Mouse (Mus musculus): Measurements from ENCODE around the gene Capg. TPM values are rescaled to one million over a fixed set of nuclear protein-coding genes. Genes with fewer than 3 reads are reported as not detected.
"Not testable (repeated sequence)": the region's sequence is repeated elsewhere in the genome, so short reads cannot be mapped to it uniquely, and the experiment has no call there.

Capg gene
- polyA plus RNA-seq, 1 experiment from 2014 or later: 8.0 TPM

- 16% methylated on average over 8 of the region's 8 CpGs for WGBS
- peak overlapping the region; percentile 28; the same call in 1 of the 2 replicates for H3K9ac ChIP-seq
- ATAC-seq (ENCODE audit: low FRiP score, low read depth): peak; percentile 32
These were observed 24.9 kb upstream of the Capg start for GRCm38 (mm10) chr6:72519303-72519702.

GRCm38 (mm10) chr6:72519892-72520663 is 24.1 kb upstream of the Capg start:
- Histone ChIP-seq H3K4me1 (replicated peaks) (peaks cover 32% of the 10 kb centered on the region), H3K9me3 (no peaks in the 10 kb centered on the region), H3K27me3 (no peaks in the 10 kb centered on the region), H3K36me3 (no peaks in the 10 kb centered on the region), H3K27ac (replicated peaks) (peak overlapping the region; percentile 92), H3K4me2 (peak overlapping the region; percentile 45), H3K9ac (no peak overlapping the region), H3K4me3 (peak overlapping the region; percentile 13; the same call in 1 of the 2 replicates)
- 1% methylated on average over 10 of the region's 10 CpGs for WGBS
- ATAC-seq (ENCODE audit: low FRiP score, low read depth): peak; percentile 92

More at GRCm38 (mm10) chr6:72519303-72519702, 24.9 kb upstream of the Capg start:
- Histone ChIP-seq H3K4me1 (replicated peaks) (peaks cover 32% of the 10 kb centered on the region), H3K27me3 (no peaks in the 10 kb centered on the region), H3K27ac (replicated peaks) (peak overlapping the region; percentile 92), H3K4me2 (peak overlapping the region; percentile 45), H3K4me3 (no peak overlapping the region; the same call in 1 of the 2 replicates), H3K36me3 (no peaks in the 10 kb centered on the region), H3K9me3 (no peaks in the 10 kb centered on the region)

GRCm38 (mm10) chr6:72520904-72521303 is 23.3 kb upstream of the Capg start:
- no peak overlapping the region for H3K4me3 ChIP-seq
- H3K9me3 ChIP-seq: no peaks in the 10 kb centered on the region
- H3K36me3 ChIP-seq: no peaks in the 10 kb centered on the region
- H3K4me2 ChIP-seq: no peak overlapping the region
- H3K9ac ChIP-seq: no peak overlapping the region
- no peaks in the 10 kb centered on the region for H3K27me3 ChIP-seq
- no peak for ATAC-seq (ENCODE audit: low FRiP score, low read depth)
- peak overlapping the region; percentile 92 for H3K27ac ChIP-seq (replicated peaks)
- peaks cover 32% of the 10 kb centered on the region for H3K4me1 ChIP-seq (replicated peaks)
- WGBS: 94% methylated on average over 5 of the region's 5 CpGs

- H3K9ac ChIP-seq: no peak within 1 kb of the TSS
- no peak within 1 kb of the TSS for H3K4me3 ChIP-seq
- ATAC-seq (ENCODE audit: low FRiP score, low read depth): no peak
- no peaks in the 10 kb centered on the region for H3K27me3 ChIP-seq
- peak within 1 kb of the TSS; percentile 92 for H3K27ac ChIP-seq (replicated peaks)
- no peak within 1 kb of the TSS for H3K4me2 ChIP-seq
- 94% methylated on average over 5 of the region's 5 CpGs for WGBS
- peaks cover 32% of the 10 kb centered on the region for H3K4me1 ChIP-seq (replicated peaks)
- H3K36me3 ChIP-seq: no peaks in the 10 kb centered on the region
- no peaks in the 10 kb centered on the region for H3K9me3 ChIP-seq
These were observed 22.6 kb upstream of the Capg start, which contains the start of gene Sh2d6 for GRCm38 (mm10) chr6:72521607-72522006. Gene Sh2d6, minus strand, starts transcription at chr6:72521707.

- ATAC-seq (ENCODE audit: low FRiP score, low read depth): no peak
- 89% methylated on average over 5 of the region's 5 CpGs for WGBS
- peaks cover 32% of the 10 kb centered on the region for H3K4me1 ChIP-seq (replicated peaks)
These were observed 21.9 kb upstream of the Capg start for GRCm38 (mm10) chr6:72522288-72522687.

GRCm38 (mm10) chr6:72523222-72523621 is 21.0 kb upstream of the Capg start:
- Histone ChIP-seq H3K9me3 (no peaks in the 10 kb centered on the region), H3K4me1 (replicated peaks) (peaks cover 31% of the 10 kb centered on the region), H3K27me3 (no peaks in the 10 kb centered on the region), H3K4me3 (no peak overlapping the region), H3K9ac (no peak overlapping the region), H3K36me3 (no peaks in the 10 kb centered on the region), H3K4me2 (no peak overlapping the region), H3K27ac (replicated peaks) (no peak overlapping the region)
- no peak for ATAC-seq (ENCODE audit: low FRiP score, low read depth)
- 71% methylated on average over 4 of the region's 4 CpGs for whole genome bisulfite sequencing

More at GRCm38 (mm10) chr6:72522288-72522687, 21.9 kb upstream of the Capg start:
- H3K36me3 ChIP-seq: no peaks in the 10 kb centered on the region
- no peak overlapping the region for H3K4me2 ChIP-seq
- H3K27ac ChIP-seq (replicated peaks): no peak overlapping the region
- H3K4me3 ChIP-seq: no peak overlapping the region
- H3K9me3 ChIP-seq: no peaks in the 10 kb centered on the region
- no peaks in the 10 kb centered on the region for H3K27me3 ChIP-seq
- no peak overlapping the region for H3K9ac ChIP-seq

- ATAC-seq (ENCODE audit: low FRiP score, low read depth): no peak
- 81% methylated on average over 2 of the region's 2 CpGs for WGBS
- H3K4me1 ChIP-seq (replicated peaks): peaks cover 22% of the 10 kb centered on the region
These were observed 20.0 kb upstream of the Capg start for GRCm38 (mm10) chr6:72524160-72524559.

GRCm38 (mm10) chr6:72527070-72527469 is 17.1 kb upstream of the Capg start:
- Histone ChIP-seq H3K9ac (no peak overlapping the region), H3K9me3 (no peaks in the 10 kb centered on the region), H3K27ac (replicated peaks) (no peak overlapping the region), H3K27me3 (no peaks in the 10 kb centered on the region), H3K4me1 (replicated peaks) (no peaks in the 10 kb centered on the region), H3K36me3 (no peaks in the 10 kb centered on the region), H3K4me3 (no peak overlapping the region), H3K4me2 (no peak overlapping the region)
- no peak for ATAC-seq (ENCODE audit: low FRiP score, low read depth)
- 89% methylated on average over 4 of the region's 4 CpGs for WGBS

More at GRCm38 (mm10) chr6:72524160-72524559, 20.0 kb upstream of the Capg start:
- no peak overlapping the region for H3K9ac ChIP-seq
- no peak overlapping the region for H3K4me2 ChIP-seq
- H3K36me3 ChIP-seq: no peaks in the 10 kb centered on the region
- H3K27ac ChIP-seq (replicated peaks): no peak overlapping the region
- no peaks in the 10 kb centered on the region for H3K27me3 ChIP-seq
- no peaks in the 10 kb centered on the region for H3K9me3 ChIP-seq
- no peak overlapping the region for H3K4me3 ChIP-seq

- Histone ChIP-seq H3K9ac (no peak overlapping the region), H3K4me1 (replicated peaks) (peaks cover 8% of the 10 kb centered on the region), H3K4me3 (no peak overlapping the region), H3K27ac (replicated peaks) (no peak overlapping the region), H3K27me3 (no peaks in the 10 kb centered on the region), H3K4me2 (no peak overlapping the region), H3K36me3 (no peaks in the 10 kb centered on the region), H3K9me3 (no peaks in the 10 kb centered on the region)
- no peak for ATAC-seq (ENCODE audit: low FRiP score, low read depth)
- 77% methylated on average over 10 of the region's 10 CpGs for WGBS
These were observed 15.6 kb upstream of the Capg start for GRCm38 (mm10) chr6:72528410-72529151.

GRCm38 (mm10) chr6:72532580-72532979 is 11.6 kb upstream of the Capg start:
- Histone ChIP-seq H3K36me3 (no peaks in the 10 kb centered on the region), H3K4me2 (no peak overlapping the region), H3K27me3 (no peaks in the 10 kb centered on the region), H3K9ac (no peak overlapping the region), H3K9me3 (no peaks in the 10 kb centered on the region), H3K4me3 (no peak overlapping the region), H3K4me1 (replicated peaks) (peaks cover 15% of the 10 kb centered on the region), H3K27ac (replicated peaks) (peak overlapping the region; percentile 45; the same call in 1 of the 2 replicates)
- WGBS: 69% methylated on average over 4 of the region's 4 CpGs
- ATAC-seq (ENCODE audit: low FRiP score, low read depth): no peak

- WGBS: 54% methylated on average over 1 of the region's 1 CpGs
- H3K9ac ChIP-seq; H3K4me3 ChIP-seq; H3K4me2 ChIP-seq; H3K27me3 ChIP-seq; H3K9me3 ChIP-seq; H3K36me3 ChIP-seq; ATAC-seq (ENCODE audit: low FRiP score, low read depth): not testable (repeated sequence)
- peak overlapping the region; percentile 30; the same call in 1 of the 2 replicates for H3K27ac ChIP-seq (replicated peaks)
- H3K4me1 ChIP-seq (replicated peaks): peaks cover 24% of the 10 kb centered on the region
These were observed 10.6 kb upstream of the Capg start for GRCm38 (mm10) chr6:72533555-72533954.

Measured in hindbrain, embryonic 15.5 days (tissue).